Mouse (Mus musculus) intestine, postnatal 0 days (tissue): ENCODE data around the gene Rnf213. TPM values are rescaled to one million over a fixed set of nuclear protein-coding genes. Genes with fewer than 3 reads are reported as not detected.

Experiments used
- ATAC-seq: fragments of 200-750 bp; cut with Nextera tagmentation; 2 replicates; pipeline ENCODE4 v1.8.0; 2017; ENCODE audit warnings: mild to moderate bottlenecking, moderate TSS enrichment, moderate library complexity
- H3K27ac ChIP-seq: fragments of 300-500 bp; sonication (generic); 2 replicates; pipeline ENCODE4 v1.5.1; 2014; ENCODE audit warnings: mild to moderate bottlenecking, low read depth, low read length, moderate library complexity
- H3K27me3 ChIP-seq: fragments of 300-500 bp; sonication (generic); replicated peaks from 2 replicates; pipeline ENCODE4 v1.6.1; 2014; ENCODE audit warnings: low read length, mixed read lengths; ENCODE audit not compliant: control insufficient read depth, insufficient read depth
- H3K36me3 ChIP-seq: fragments of 300-500 bp; sonication (generic); 2 replicates; pipeline ENCODE4 v1.6.1; 2014; ENCODE audit warnings: mild to moderate bottlenecking, moderate library complexity; ENCODE audit not compliant: control insufficient read depth, insufficient read depth
- H3K4me1 ChIP-seq: fragments of 300-500 bp; sonication (generic); replicated peaks from 2 replicates; pipeline ENCODE4 v1.6.1; 2014; ENCODE audit warnings: antibody characterized with exemption, low read length, mixed read lengths; ENCODE audit not compliant: control insufficient read depth, insufficient read depth
- H3K4me2 ChIP-seq: fragments of 300-500 bp; sonication (generic); replicated peaks from 2 replicates; pipeline ENCODE4 v1.6.1; 2014; ENCODE audit warnings: low read depth, mild to moderate bottlenecking, moderate library complexity
- H3K4me3 ChIP-seq: fragments of 300-500 bp; sonication (generic); 2 replicates; pipeline ENCODE4 v1.5.1; 2014; ENCODE audit warnings: low read depth, low read length
- H3K9ac ChIP-seq: fragments of 300-500 bp; sonication (generic); 2 replicates; pipeline ENCODE4 v1.6.1; 2014; ENCODE audit warnings: mild to moderate bottlenecking, low read depth, low read length
- H3K9me3 ChIP-seq: fragments of 300-500 bp; sonication (generic); 2 replicates; pipeline ENCODE4 v1.6.1; 2016; ENCODE audit warnings: mixed run types; ENCODE audit not compliant: control insufficient read depth
- CTCF ChIP-seq: sonication (generic); IDR thresholded peaks from 2 replicates; pipeline ENCODE4 v1.5.1; 2016; ENCODE audit warnings: low read depth, mild to moderate bottlenecking, control low read depth, antibody characterized with exemption, moderate library complexity
- WGBS: fragments of 180-500 bp; shearing (Covaris S2); extraction: QIAGEN DNeasy Blood & Tissue Kit; methylation state at CpG from one replicate; pipeline ENCODE4 v1.1.7; 2014; 5-methylcytosine and 5-hydroxymethylcytosine counted together
- polyA plus RNA-seq: library from polyadenylated mRNA; unstranded; fragments of >200 nt; fragmentation: Nextera tagmentation; extraction: Ambion mirVana; gene quantifications from 2 replicates; pipeline ENCODE4 v1.2.1, GENCODE M21; 2015

Gene Rnf213
- polyA plus RNA-seq, 1 experiment from 2014 or later = 23.2 TPM

- WGBS = 72% methylated on average over 5 of the region's 5 CpGs
- peak; percentile 11; the same call in 1 of the 2 replicates for ATAC-seq
- Histone ChIP-seq H3K4me2 (no peak overlapping the region), H3K4me1 (no peaks in the 10 kb centered on the region), H3K27ac (no peak overlapping the region), H3K9me3 (no peaks in the 10 kb centered on the region), H3K36me3 (peaks cover 91% of the 10 kb centered on the region), H3K4me3 (no peak overlapping the region), H3K27me3 (no peaks in the 10 kb centered on the region), H3K9ac (no peak overlapping the region)
- TF ChIP-seq CTCF = no peak
Measured at GRCm38 (mm10) chr11:119427986-119428385, 35.1 kb downstream of the Rnf213 start.

GRCm38 (mm10) chr11:119428649-119429136 lies 35.8 kb downstream of the Rnf213 start:
- no peak overlapping the region for H3K4me3 ChIP-seq
- no peak for TF ChIP-seq CTCF
- no peaks in the 10 kb centered on the region for H3K4me1 ChIP-seq
- no peak overlapping the region for H3K27ac ChIP-seq
- ATAC-seq = peak; percentile 87
- WGBS = 3% methylated on average over 32 of the region's 35 CpGs
- H3K9ac ChIP-seq = no peak overlapping the region
- H3K27me3 ChIP-seq = no peaks in the 10 kb centered on the region
- H3K36me3 ChIP-seq = peaks cover 91% of the 10 kb centered on the region
- no peaks in the 10 kb centered on the region for H3K9me3 ChIP-seq
- peak overlapping the region; percentile 37 for H3K4me2 ChIP-seq

GRCm38 (mm10) chr11:119431516-119431915 lies 38.6 kb downstream of the Rnf213 start:
- Histone ChIP-seq H3K27ac (no peak overlapping the region), H3K36me3 (peaks cover 91% of the 10 kb centered on the region), H3K4me1 (no peaks in the 10 kb centered on the region), H3K27me3 (no peaks in the 10 kb centered on the region), H3K4me3 (no peak overlapping the region), H3K4me2 (no peak overlapping the region), H3K9me3 (no peaks in the 10 kb centered on the region), H3K9ac (no peak overlapping the region)
- WGBS = 89% methylated on average over 12 of the region's 12 CpGs
- no peak for ATAC-seq
- TF ChIP-seq CTCF = no peak

GRCm38 (mm10) chr11:119432706-119433105 lies 39.8 kb downstream of the Rnf213 start:
- no peak overlapping the region for H3K4me3 ChIP-seq
- 64% methylated on average over 7 of the region's 7 CpGs for WGBS
- H3K27ac ChIP-seq = no peak overlapping the region
- H3K27me3 ChIP-seq = no peaks in the 10 kb centered on the region
- ATAC-seq = no peak
- no peak overlapping the region for H3K4me2 ChIP-seq
- peaks cover 92% of the 10 kb centered on the region for H3K36me3 ChIP-seq
- no peak for TF ChIP-seq CTCF
- H3K9ac ChIP-seq = no peak overlapping the region
- no peaks in the 10 kb centered on the region for H3K9me3 ChIP-seq
- no peaks in the 10 kb centered on the region for H3K4me1 ChIP-seq

- no peak for ATAC-seq
- H3K4me2 ChIP-seq = no peak overlapping the region
- no peak overlapping the region for H3K9ac ChIP-seq
- H3K9me3 ChIP-seq = no peaks in the 10 kb centered on the region
- no peak overlapping the region for H3K4me3 ChIP-seq
- H3K4me1 ChIP-seq = no peaks in the 10 kb centered on the region
- TF ChIP-seq CTCF = no peak
- no peaks in the 10 kb centered on the region for H3K27me3 ChIP-seq
- H3K27ac ChIP-seq = no peak overlapping the region
- WGBS = 74% methylated on average over 4 of the region's 4 CpGs
- H3K36me3 ChIP-seq = peaks cover 96% of the 10 kb centered on the region
Measured at GRCm38 (mm10) chr11:119434316-119434715, 41.4 kb downstream of the Rnf213 start.

- Histone ChIP-seq H3K4me1 (no peaks in the 10 kb centered on the region), H3K4me3 (no peak overlapping the region), H3K36me3 (peaks cover 96% of the 10 kb centered on the region), H3K9ac (no peak overlapping the region), H3K9me3 (no peaks in the 10 kb centered on the region), H3K27me3 (no peaks in the 10 kb centered on the region), H3K27ac (no peak overlapping the region), H3K4me2 (no peak overlapping the region)
- no peak for ATAC-seq
- WGBS = 79% methylated on average over 19 of the region's 19 CpGs
- peak; percentile 54 for TF ChIP-seq CTCF
Measured at GRCm38 (mm10) chr11:119435880-119436872, 43.3 kb downstream of the Rnf213 start.
